Mouse (Mus musculus): ENCODE measurements at regions not wholly inside any gene's neighbourhood (a gene's known extent, or its start where the extent isn't known, plus 50 kb on each side); places are given as distances from the start of the nearest gene placed in this dataset.

DNA sequence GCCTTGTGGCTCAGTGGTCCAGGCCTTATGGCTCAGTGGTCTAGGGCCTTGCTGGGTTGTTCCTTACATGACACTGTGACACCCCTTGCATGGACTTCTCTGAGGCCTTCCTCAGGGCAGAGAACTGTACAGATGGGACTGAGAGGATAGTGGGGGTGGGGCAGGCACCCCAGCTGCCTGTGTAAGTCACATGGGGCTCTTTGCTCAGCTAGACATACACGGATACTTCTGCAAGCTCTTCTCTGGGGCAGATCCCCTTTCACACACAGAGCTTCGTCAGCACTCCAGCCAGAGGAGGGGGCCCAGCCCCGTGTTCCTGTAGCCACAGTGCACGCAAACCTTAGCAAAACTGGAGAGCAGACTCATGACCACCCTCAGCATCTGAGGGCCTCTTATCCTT lies 87.9 kb upstream of the Tpm1 start:
- H3K9me3 ChIP-seq = no peaks in the 10 kb centered on the region
- peaks cover 38% of the 10 kb centered on the region for H3K4me1 ChIP-seq
- H3K36me3 ChIP-seq = no peaks in the 10 kb centered on the region
- 26% methylated on average over 4 of the region's 4 CpGs for WGBS
- no peaks in the 10 kb centered on the region for H3K27me3 ChIP-seq
- H3K9ac ChIP-seq = no peak overlapping the region
- H3K27ac ChIP-seq = peak overlapping the region; percentile 30
- H3K4me3 ChIP-seq = no peak overlapping the region
- no peak overlapping the region for H3K4me2 ChIP-seq (replicated peaks)
- 0 out of 2 replicates have a peak, but pooled peaks have one; percentile 37 for ATAC-seq (ENCODE audit: insufficient number of reproducible peaks, insufficient read depth, low FRiP score, low TSS enrichment)

GRCm38 (mm10) chr9:67136166-67136565 lies 87.0 kb upstream of the Tpm1 start:
- no peak overlapping the region for H3K4me3 ChIP-seq
- H3K4me1 ChIP-seq = peaks cover 41% of the 10 kb centered on the region
- H3K27me3 ChIP-seq = no peaks in the 10 kb centered on the region
- H3K36me3 ChIP-seq = no peaks in the 10 kb centered on the region
- 36% methylated on average over 6 of the region's 6 CpGs for WGBS
- no peak for ATAC-seq (ENCODE audit: insufficient number of reproducible peaks, insufficient read depth, low FRiP score, low TSS enrichment)
- H3K9me3 ChIP-seq = no peaks in the 10 kb centered on the region
- no peak overlapping the region for H3K4me2 ChIP-seq (replicated peaks)
- H3K9ac ChIP-seq = no peak overlapping the region
- peak overlapping the region; percentile 75 for H3K27ac ChIP-seq

DNA sequence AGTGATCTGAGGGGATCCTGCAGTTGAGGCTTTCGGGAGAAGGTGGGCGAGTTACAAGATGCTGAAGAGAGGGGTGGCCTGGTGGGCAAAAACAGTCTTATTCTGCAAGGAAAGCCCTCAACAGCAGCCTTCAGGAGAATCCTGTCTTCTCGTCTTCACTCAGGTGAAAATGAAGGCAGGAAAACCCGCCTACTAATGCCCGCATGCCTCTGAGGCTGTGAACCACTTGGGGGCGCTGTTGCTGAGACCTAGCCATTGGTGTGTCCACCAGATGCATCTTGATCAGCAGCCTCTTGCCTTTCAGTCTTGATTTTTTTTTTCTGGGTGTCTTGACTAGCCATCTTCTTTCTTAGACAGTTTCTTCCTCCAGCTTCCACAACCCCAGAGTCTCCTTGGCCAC lies 85.2 kb upstream of the Tpm1 start:
- Histone ChIP-seq H3K9ac (no peak overlapping the region), H3K9me3 (no peaks in the 10 kb centered on the region), H3K4me1 (peaks cover 32% of the 10 kb centered on the region), H3K4me2 (replicated peaks) (no peak overlapping the region), H3K27ac (no peak overlapping the region), H3K27me3 (no peaks in the 10 kb centered on the region), H3K4me3 (no peak overlapping the region), H3K36me3 (no peaks in the 10 kb centered on the region)
- no peak for ATAC-seq (ENCODE audit: insufficient number of reproducible peaks, insufficient read depth, low FRiP score, low TSS enrichment)
- WGBS = 78% methylated on average over 6 of the region's 6 CpGs

DNA sequence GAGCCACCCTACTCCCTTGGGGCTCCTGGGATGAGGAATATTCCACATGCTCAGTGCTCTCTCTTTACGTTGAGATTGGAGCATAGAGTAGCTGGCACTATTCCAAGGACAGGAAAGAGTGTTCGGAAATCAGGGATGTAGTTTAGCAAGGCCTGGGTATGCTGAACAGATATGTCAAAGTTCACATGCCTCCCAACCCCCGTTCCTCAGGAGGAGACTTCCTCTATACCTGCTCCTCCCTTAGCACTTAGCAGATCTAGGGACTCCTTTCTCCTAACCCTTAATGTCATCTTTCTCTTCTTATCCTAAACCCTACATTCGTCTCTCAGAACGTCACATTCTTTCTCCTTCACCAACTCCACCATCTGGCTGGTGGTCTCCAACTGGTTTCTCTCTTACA lies 83.2 kb upstream of the Tpm1 start:
- no peaks in the 10 kb centered on the region for H3K36me3 ChIP-seq
- WGBS = 69% methylated on average over 5 of the region's 5 CpGs
- H3K27ac ChIP-seq = no peak overlapping the region
- no peaks in the 10 kb centered on the region for H3K9me3 ChIP-seq
- H3K4me3 ChIP-seq = no peak overlapping the region
- H3K4me2 ChIP-seq (replicated peaks) = no peak overlapping the region
- H3K4me1 ChIP-seq = peaks cover 26% of the 10 kb centered on the region
- H3K27me3 ChIP-seq = no peaks in the 10 kb centered on the region
- H3K9ac ChIP-seq = no peak overlapping the region
- no peak for ATAC-seq (ENCODE audit: insufficient number of reproducible peaks, insufficient read depth, low FRiP score, low TSS enrichment)

DNA sequence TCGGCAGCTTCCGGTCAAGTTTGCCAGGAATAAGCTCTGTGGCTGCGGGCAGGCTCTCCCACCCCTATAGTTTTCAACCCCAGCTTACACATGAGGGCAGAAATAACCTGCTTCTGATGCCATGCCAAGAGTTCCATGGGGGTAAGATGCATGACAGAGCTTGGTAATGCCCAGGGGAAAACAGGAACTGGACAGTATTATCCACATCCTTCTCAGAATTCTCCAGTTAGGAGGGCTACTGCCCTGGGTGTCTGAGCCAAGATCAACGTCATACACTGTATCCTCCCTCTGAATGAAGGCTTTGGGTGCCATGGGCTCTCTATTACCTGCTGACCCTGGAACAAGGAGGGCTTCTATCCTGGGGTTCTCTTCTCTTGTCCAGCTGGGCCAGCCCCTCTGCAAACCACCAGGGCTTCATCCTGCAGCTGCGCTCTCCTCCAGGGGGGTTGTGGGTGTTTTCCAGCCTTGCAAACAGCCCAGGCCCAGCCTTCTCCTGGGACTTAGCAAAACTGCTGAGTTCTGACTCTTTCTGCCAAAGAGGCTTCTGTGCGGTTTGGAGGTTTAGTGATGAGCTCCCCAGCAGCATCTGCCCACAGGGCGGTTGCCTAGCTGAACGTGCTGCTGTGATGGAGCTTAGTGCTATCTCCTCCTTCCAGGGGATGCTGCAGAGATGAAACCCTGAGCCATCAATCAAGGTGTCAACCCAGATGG lies 81.7 kb upstream of the Tpm1 start:
- no peak for ATAC-seq (ENCODE audit: insufficient number of reproducible peaks, insufficient read depth, low FRiP score, low TSS enrichment)
- Histone ChIP-seq H3K4me3 (no peak overlapping the region), H3K27ac (no peak overlapping the region), H3K9me3 (no peaks in the 10 kb centered on the region), H3K4me1 (peaks cover 15% of the 10 kb centered on the region), H3K4me2 (replicated peaks) (no peak overlapping the region), H3K9ac (no peak overlapping the region), H3K27me3 (no peaks in the 10 kb centered on the region), H3K36me3 (no peaks in the 10 kb centered on the region)
- WGBS = 74% methylated on average over 8 of the region's 8 CpGs

DNA sequence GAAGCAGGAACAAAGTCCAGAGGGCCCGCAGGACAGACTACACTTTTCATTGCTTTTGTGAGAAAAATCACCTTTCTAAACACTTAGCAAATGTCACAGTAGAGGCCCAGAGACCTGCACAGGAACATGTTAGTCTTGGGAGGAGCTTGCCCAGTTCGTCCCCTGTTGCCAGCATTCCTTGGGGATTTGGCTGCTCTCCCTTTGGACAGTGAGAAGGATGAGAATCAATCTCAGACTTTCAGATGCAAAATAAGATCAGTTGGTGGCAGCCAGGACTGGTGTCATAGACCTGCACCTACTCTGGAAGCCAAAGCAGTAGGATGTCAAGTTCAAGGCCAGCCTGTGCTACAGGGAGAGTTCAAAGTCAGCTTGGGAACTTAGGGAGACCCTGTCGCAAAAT lies 80.7 kb upstream of the Tpm1 start:
- peaks cover 10% of the 10 kb centered on the region for H3K4me1 ChIP-seq
- H3K36me3 ChIP-seq = no peaks in the 10 kb centered on the region
- no peaks in the 10 kb centered on the region for H3K9me3 ChIP-seq
- no peak for ATAC-seq (ENCODE audit: insufficient number of reproducible peaks, insufficient read depth, low FRiP score, low TSS enrichment)
- H3K27ac ChIP-seq = no peak overlapping the region
- H3K9ac ChIP-seq = no peak overlapping the region
- H3K4me3 ChIP-seq = no peak overlapping the region
- 85% methylated on average over 3 of the region's 3 CpGs for WGBS
- H3K27me3 ChIP-seq = no peaks in the 10 kb centered on the region
- no peak overlapping the region for H3K4me2 ChIP-seq (replicated peaks)

DNA sequence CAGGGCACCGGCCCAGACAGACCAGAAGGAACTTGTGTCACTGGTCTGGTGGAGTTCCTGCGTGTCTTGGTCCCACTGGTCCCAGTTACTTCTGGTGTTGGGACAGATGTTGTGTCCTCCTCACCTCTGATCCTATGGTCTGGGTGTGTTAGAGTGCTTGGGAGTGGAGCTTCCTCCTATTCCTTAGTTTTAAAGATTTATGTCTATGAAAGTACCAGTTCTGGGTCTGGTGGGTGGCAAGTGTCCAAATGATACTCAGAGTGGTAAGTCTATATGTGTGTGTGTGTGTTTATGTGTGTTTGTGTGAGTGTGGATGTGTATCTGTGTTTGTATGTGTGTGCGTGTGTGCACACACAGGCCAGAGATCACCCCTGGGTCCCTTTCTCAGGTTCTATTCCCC lies 79.9 kb upstream of the Tpm1 start:
- Histone ChIP-seq H3K27me3 (no peaks in the 10 kb centered on the region), H3K4me2 (replicated peaks) (no peak overlapping the region), H3K4me3 (no peak overlapping the region), H3K9ac (no peak overlapping the region), H3K27ac (no peak overlapping the region), H3K4me1 (peaks cover 12% of the 10 kb centered on the region), H3K9me3 (no peaks in the 10 kb centered on the region), H3K36me3 (no peaks in the 10 kb centered on the region)
- 90% methylated on average over 3 of the region's 3 CpGs for WGBS
- ATAC-seq (ENCODE audit: insufficient number of reproducible peaks, insufficient read depth, low FRiP score, low TSS enrichment) = no peak

DNA sequence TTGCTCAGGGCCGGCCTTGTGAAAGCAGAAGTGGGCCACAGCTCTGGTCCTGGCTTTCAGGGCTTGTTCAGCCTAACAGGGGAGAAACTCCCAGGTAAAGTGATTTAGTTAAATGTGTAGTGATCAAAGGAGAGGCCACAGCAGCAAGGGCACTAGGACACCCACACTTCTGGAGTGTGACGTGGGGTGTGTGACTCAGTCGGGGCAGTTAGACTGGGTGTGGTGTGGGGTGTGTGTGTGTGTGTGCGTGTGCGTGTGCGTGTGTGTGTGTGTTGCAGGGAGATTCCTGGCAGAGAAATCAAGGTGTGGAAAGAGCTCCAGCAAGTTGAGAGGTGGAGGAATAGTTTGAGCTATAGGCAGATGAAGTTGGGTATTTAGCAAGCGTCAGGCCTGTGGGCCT lies 72.5 kb upstream of the Tpm1 start:
- Histone ChIP-seq H3K27ac (no peak overlapping the region), H3K9ac (no peak overlapping the region), H3K9me3 (no peaks in the 10 kb centered on the region), H3K4me1 (peaks cover 7% of the 10 kb centered on the region; the same call in 1 of the 2 replicates), H3K4me3 (no peak overlapping the region), H3K36me3 (no peaks in the 10 kb centered on the region), H3K27me3 (no peaks in the 10 kb centered on the region), H3K4me2 (replicated peaks) (no peak overlapping the region)
- 93% methylated on average over 7 of the region's 7 CpGs for WGBS
- no peak for ATAC-seq (ENCODE audit: insufficient number of reproducible peaks, insufficient read depth, low FRiP score, low TSS enrichment)

GRCm38 (mm10) chr9:67118880-67119644 lies 69.9 kb upstream of the Tpm1 start:
- Histone ChIP-seq H3K9me3 (no peaks in the 10 kb centered on the region), H3K27ac (no peak overlapping the region), H3K27me3 (no peaks in the 10 kb centered on the region), H3K4me3 (no peak overlapping the region), H3K4me1 (peaks cover 17% of the 10 kb centered on the region), H3K9ac (no peak overlapping the region), H3K36me3 (no peaks in the 10 kb centered on the region), H3K4me2 (replicated peaks) (no peak overlapping the region)
- no peak for ATAC-seq (ENCODE audit: insufficient number of reproducible peaks, insufficient read depth, low FRiP score, low TSS enrichment)
- 81% methylated on average over 6 of the region's 6 CpGs for WGBS

- no peak overlapping the region for H3K4me3 ChIP-seq
- H3K36me3 ChIP-seq = no peaks in the 10 kb centered on the region
These were observed 69.2 kb upstream of the Tpm1 start for GRCm38 (mm10) chr9:67118429-67118828.

GRCm38 (mm10) chr9:67117639-67118038 lies 68.4 kb upstream of the Tpm1 start:
- no peak overlapping the region for H3K27ac ChIP-seq
- WGBS = 86% methylated on average over 5 of the region's 5 CpGs
- no peak overlapping the region for H3K4me3 ChIP-seq
- ATAC-seq (ENCODE audit: insufficient number of reproducible peaks, insufficient read depth, low FRiP score, low TSS enrichment) = no peak
- H3K4me1 ChIP-seq = peaks cover 16% of the 10 kb centered on the region
- H3K9ac ChIP-seq = no peak overlapping the region
- no peaks in the 10 kb centered on the region for H3K27me3 ChIP-seq
- H3K36me3 ChIP-seq = no peaks in the 10 kb centered on the region
- no peak overlapping the region for H3K4me2 ChIP-seq (replicated peaks)
- H3K9me3 ChIP-seq = no peaks in the 10 kb centered on the region

More at GRCm38 (mm10) chr9:67118429-67118828, 69.2 kb upstream of the Tpm1 start:
- 75% methylated on average over 1 of the region's 1 CpGs for WGBS
- Histone ChIP-seq H3K27me3 (no peaks in the 10 kb centered on the region), H3K4me1 (peaks cover 16% of the 10 kb centered on the region), H3K9ac (no peak overlapping the region), H3K4me2 (replicated peaks) (no peak overlapping the region), H3K27ac (no peak overlapping the region), H3K9me3 (no peaks in the 10 kb centered on the region)
- no peak for ATAC-seq (ENCODE audit: insufficient number of reproducible peaks, insufficient read depth, low FRiP score, low TSS enrichment)

DNA sequence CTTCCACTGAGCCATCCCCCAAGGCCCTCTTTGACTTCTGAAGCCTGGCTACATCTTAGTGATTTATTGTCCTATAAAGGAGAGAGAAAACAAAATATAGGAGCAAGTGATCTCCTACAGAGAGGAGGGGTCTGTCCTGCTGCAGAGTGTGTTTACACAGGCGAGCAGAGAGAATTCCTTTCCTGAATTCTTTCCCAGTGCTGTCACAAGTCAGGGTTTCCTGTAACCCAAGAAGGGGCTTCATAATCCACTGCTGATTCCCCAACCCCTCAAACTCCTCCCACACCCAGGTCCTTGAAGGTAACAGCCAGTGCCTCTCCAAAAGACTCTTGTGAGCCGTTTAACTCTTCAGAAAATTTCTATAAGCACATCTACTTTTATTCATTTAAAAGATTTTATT lies 66.8 kb upstream of the Tpm1 start:
- peak; percentile 80; the same call in 1 of the 2 replicates for ATAC-seq (ENCODE audit: insufficient number of reproducible peaks, insufficient read depth, low FRiP score, low TSS enrichment)
- WGBS = 14% methylated on average over 2 of the region's 2 CpGs
- H3K4me1 ChIP-seq = peaks cover 16% of the 10 kb centered on the region
- H3K27me3 ChIP-seq = no peaks in the 10 kb centered on the region
- H3K4me2 ChIP-seq (replicated peaks) = no peak overlapping the region
- H3K27ac ChIP-seq = peak overlapping the region; percentile 87
- H3K4me3 ChIP-seq = no peak overlapping the region
- H3K9me3 ChIP-seq = no peaks in the 10 kb centered on the region
- H3K9ac ChIP-seq = no peak overlapping the region
- no peaks in the 10 kb centered on the region for H3K36me3 ChIP-seq

Data from embryonic facial prominence, embryonic 12.5 days (tissue).